Mouse (Mus musculus): ENCODE results near the gene Dap. TPM values are rescaled to one million over a fixed set of nuclear protein-coding genes. Genes with fewer than 3 reads are reported as not detected.
A peak's percentile ranks its signal among the peaks of the same experiment; 100 is the strongest.

The Dap gene
- polyA plus RNA-seq, 1 experiment from 2014 or later = 51.6 TPM

DNA sequence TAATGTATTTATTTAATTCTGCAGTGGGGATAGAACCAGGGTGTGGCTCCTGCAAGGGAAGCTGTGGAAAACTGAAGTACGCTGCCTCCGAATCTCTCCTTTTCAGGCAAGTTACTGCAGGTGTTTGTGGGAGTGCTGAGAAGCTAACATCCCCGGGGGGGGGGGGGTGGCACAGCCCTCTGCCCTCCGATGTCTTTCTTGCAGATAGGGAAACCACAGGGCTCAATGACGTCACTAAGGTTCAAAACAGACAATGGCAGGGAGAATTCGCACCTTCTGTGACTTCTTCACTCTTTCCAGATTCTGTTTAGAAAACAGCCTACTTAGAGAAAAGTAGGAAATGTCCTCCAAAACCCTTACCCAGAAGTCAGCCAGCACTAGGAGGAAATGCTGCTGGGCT lies 1.9 kb upstream of the Dap start:
- Histone ChIP-seq H3K4me1 (replicated peaks) (peaks cover 16% of the 10 kb centered on the region), H3K4me3 (no peak overlapping the region), H3K27ac (ENCODE audit: poor library complexity, severe bottlenecking) (no peak overlapping the region), H3K9ac (no peak overlapping the region), H3K27me3 (replicated peaks) (no peaks in the 10 kb centered on the region), H3K9me3 (replicated peaks) (no peaks in the 10 kb centered on the region), H3K36me3 (no peaks in the 10 kb centered on the region), H3K4me2 (no peak overlapping the region)
- WGBS = 63% methylated on average over 6 of the region's 6 CpGs
- ATAC-seq (ENCODE audit: insufficient number of reproducible peaks, low FRiP score) = no peak

DNA sequence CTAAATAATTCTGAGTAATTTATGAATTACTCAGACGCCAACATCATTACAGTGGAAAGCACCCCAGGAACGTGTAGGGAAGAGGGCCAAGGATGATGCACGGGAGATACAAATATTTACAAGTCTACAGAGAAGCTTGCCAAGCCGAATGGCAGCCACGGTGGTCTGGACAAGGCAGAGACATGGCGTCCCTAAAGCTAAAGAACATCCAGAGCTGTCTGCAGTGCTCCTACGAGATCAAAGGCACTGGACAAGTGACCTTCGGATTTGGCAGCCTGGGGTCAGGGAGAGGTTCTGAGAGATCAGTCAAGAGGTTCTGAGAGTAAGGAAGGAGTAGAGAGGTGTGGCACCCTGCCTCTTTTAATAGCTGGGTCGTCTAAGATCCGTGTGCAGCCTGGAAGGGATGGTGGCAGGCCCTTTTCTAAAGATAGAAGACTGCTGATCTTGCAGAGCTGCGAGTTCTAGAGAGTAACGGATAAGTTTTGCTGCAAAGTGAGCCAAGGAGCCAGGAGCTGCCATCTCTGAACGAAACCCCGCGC lies 449 bp upstream of the Dap start:
- H3K27me3 ChIP-seq (replicated peaks) = no peaks in the 10 kb centered on the region
- peak overlapping the region; percentile 91 for H3K4me3 ChIP-seq
- no peak overlapping the region for H3K27ac ChIP-seq (ENCODE audit: poor library complexity, severe bottlenecking)
- no peaks in the 10 kb centered on the region for H3K36me3 ChIP-seq
- H3K9me3 ChIP-seq (replicated peaks) = no peaks in the 10 kb centered on the region
- H3K4me2 ChIP-seq = peak overlapping the region; percentile 78
- H3K4me1 ChIP-seq (replicated peaks) = peaks cover 20% of the 10 kb centered on the region
- WGBS = 45% methylated on average over 15 of the region's 15 CpGs
- ATAC-seq (ENCODE audit: insufficient number of reproducible peaks, low FRiP score) = 0 out of 2 replicates have a peak, but pooled peaks have one; percentile 3
- H3K9ac ChIP-seq = peak overlapping the region; percentile 59

DNA sequence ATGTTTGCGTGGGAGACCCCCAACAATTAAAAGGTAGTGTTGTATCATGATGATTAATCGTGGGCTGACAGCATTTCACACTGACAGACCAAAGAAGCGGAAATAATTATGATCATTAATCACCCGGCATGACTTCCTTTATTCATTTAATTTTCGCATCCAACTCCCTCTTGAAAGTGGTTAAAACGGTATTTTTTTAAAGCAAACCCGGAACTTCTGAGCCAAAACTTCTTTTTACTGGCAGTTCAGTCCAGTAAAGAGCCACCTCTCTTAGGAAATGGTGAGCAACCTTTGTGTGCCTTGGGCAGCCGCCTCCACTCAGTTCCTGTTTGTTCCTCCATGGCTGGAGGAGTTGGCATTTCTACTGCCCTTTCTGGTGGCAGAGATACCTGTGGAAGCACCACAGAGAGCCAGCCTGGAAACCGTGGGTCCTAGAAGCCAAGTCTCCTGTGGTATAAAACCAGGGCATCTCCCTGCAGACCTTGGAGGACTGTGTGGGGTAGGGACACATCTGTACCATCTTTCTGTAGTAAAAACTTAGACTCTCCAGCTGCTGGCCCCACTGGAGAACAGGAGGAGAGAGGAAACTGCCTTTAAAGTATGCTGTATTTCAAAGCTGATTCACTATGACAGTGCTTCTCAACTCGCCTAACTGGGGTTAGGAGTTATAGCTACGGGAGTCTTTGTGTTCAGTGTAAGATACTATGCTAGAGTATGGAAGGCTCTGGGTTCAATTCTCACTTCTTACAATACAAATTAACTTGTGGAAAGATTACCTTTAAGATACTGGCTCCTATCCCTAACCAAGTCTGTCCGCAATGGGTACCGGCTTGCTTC lies 910 bp downstream of the Dap start:
- no peak for ATAC-seq (ENCODE audit: insufficient number of reproducible peaks, low FRiP score)
- peak overlapping the region; percentile 78 for H3K4me2 ChIP-seq
- H3K9ac ChIP-seq = peak overlapping the region; percentile 95
- peak overlapping the region; percentile 91 for H3K4me3 ChIP-seq
- no peaks in the 10 kb centered on the region for H3K9me3 ChIP-seq (replicated peaks)
- H3K27ac ChIP-seq (ENCODE audit: poor library complexity, severe bottlenecking) = peak overlapping the region; percentile 70
- H3K4me1 ChIP-seq (replicated peaks) = peaks cover 25% of the 10 kb centered on the region
- H3K36me3 ChIP-seq = no peaks in the 10 kb centered on the region
- H3K27me3 ChIP-seq (replicated peaks) = no peaks in the 10 kb centered on the region
- 41% methylated on average over 13 of the region's 13 CpGs for WGBS

DNA sequence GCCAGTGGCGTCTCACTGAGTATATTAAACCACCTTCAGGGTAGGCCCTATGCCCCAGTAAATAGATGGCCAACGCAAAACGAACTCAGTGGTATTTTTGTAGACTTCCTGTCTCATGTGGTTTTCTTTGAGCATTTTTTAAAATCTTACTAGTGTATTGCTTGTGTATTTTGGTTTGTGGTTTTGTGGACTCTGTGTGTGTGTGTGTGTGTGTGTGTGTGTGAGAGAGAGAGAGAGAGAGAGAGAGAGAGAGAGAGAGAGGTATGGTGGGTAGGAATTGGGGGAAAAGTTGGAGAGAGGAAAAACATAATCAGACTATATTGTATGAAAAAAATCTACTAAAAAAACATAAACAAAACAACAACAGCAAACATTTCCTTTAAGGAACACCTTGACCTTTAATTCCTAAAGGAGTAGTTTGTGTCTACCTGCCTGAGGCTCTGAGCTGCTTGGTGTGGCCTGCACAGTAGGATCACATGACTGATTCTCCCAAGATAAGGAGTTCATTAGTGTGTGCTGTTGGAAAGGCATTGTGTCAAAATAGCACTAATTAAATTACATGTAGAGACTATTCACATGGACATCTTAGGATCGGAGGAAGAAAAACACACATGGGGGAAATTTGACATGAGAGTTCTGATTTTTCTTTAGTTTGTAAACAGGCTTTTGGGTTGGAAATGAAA lies 1.7 kb downstream of the Dap start:
- no peak overlapping the region for H3K27ac ChIP-seq (ENCODE audit: poor library complexity, severe bottlenecking)
- H3K27me3 ChIP-seq (replicated peaks) = no peaks in the 10 kb centered on the region
- no peaks in the 10 kb centered on the region for H3K9me3 ChIP-seq (replicated peaks)
- H3K4me1 ChIP-seq (replicated peaks) = peaks cover 25% of the 10 kb centered on the region
- no peak for ATAC-seq (ENCODE audit: insufficient number of reproducible peaks, low FRiP score)
- H3K4me2 ChIP-seq = peak overlapping the region; percentile 78
- no peaks in the 10 kb centered on the region for H3K36me3 ChIP-seq
- H3K4me3 ChIP-seq = peak overlapping the region; percentile 91
- 82% methylated on average over 4 of the region's 4 CpGs for WGBS
- H3K9ac ChIP-seq = no peak overlapping the region

DNA sequence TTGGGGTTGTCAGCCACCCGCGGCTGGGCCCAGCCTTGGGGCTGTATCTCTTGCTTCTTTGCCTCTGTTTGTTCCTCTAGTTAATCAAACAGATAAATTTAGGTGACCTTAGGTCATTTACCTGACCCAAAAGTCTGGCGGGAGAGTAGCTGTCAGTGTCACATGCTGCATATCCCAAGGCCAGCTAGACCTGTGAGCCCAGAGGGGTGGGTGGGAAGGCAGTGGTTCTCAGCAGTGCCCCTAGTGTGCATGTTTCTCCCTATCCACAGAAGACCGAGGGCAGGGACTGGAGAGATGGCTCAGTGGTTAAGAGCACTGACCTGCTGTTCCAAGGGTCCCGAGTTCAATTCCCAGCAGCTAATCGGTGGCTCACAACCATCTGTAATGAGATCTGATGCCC lies 2.4 kb downstream of the Dap start:
- no peak for ATAC-seq (ENCODE audit: insufficient number of reproducible peaks, low FRiP score)
- Histone ChIP-seq H3K4me3 (no peak overlapping the region), H3K27me3 (replicated peaks) (no peaks in the 10 kb centered on the region), H3K27ac (ENCODE audit: poor library complexity, severe bottlenecking) (no peak overlapping the region), H3K4me1 (replicated peaks) (peaks cover 25% of the 10 kb centered on the region), H3K36me3 (no peaks in the 10 kb centered on the region), H3K9me3 (replicated peaks) (no peaks in the 10 kb centered on the region), H3K4me2 (no peak overlapping the region), H3K9ac (no peak overlapping the region)
- 68% methylated on average over 6 of the region's 6 CpGs for WGBS

DNA sequence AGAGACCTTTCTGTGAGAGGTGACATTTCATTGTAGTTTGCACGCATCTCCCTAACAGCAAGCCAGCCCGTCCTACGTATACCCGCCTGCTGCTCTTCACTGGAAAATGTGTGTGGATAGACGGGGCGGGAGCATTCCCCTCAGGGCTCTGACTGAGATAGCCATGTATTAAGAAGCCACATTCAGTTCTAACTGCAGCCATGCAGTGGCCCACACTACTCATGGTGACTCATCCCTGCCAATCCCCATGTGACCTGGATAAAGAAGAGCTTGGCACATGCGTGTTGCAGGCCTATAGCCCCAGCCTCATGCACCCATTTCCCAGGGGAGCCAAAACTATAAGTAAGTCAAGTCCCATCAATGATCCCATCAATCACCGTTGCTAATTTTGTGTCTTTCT lies 3.7 kb downstream of the Dap start:
- no peaks in the 10 kb centered on the region for H3K9me3 ChIP-seq (replicated peaks)
- H3K4me3 ChIP-seq = no peak overlapping the region
- H3K9ac ChIP-seq = no peak overlapping the region
- H3K4me2 ChIP-seq = no peak overlapping the region
- peaks cover 25% of the 10 kb centered on the region for H3K4me1 ChIP-seq (replicated peaks)
- H3K27ac ChIP-seq (ENCODE audit: poor library complexity, severe bottlenecking) = no peak overlapping the region
- H3K27me3 ChIP-seq (replicated peaks) = no peaks in the 10 kb centered on the region
- WGBS = 87% methylated on average over 8 of the region's 8 CpGs
- ATAC-seq (ENCODE audit: insufficient number of reproducible peaks, low FRiP score) = no peak
- H3K36me3 ChIP-seq = no peaks in the 10 kb centered on the region

DNA sequence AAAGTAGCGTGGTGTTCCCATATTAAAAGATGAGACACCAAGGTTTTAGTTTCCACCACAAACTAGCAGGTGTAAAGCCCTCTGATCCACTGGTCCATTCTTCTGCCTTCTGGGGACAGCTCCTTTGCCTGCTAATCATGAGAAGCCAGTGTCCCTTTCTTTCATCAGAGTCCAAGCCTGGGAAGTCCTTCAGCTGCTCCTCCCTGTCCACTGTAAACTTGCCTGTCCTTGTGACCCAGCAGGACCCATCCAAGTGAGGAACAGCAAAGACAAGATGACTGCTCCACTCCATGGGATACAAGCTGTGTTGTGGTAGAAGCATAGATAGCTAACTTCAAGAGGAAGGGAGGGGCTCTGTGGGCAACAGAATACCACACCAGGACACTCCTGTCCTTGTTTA lies 8.9 kb downstream of the Dap start:
- ATAC-seq (ENCODE audit: insufficient number of reproducible peaks, low FRiP score) = no peak
- peaks cover 34% of the 10 kb centered on the region for H3K4me1 ChIP-seq (replicated peaks)
- H3K9me3 ChIP-seq (replicated peaks) = no peaks in the 10 kb centered on the region
- H3K9ac ChIP-seq = no peak overlapping the region
- peaks cover 18% of the 10 kb centered on the region for H3K36me3 ChIP-seq
- H3K4me3 ChIP-seq = no peak overlapping the region
- no peaks in the 10 kb centered on the region for H3K27me3 ChIP-seq (replicated peaks)
- no peak overlapping the region for H3K27ac ChIP-seq (ENCODE audit: poor library complexity, severe bottlenecking)
- H3K4me2 ChIP-seq = no peak overlapping the region
- WGBS = 85% methylated on average over 1 of the region's 1 CpGs

DNA sequence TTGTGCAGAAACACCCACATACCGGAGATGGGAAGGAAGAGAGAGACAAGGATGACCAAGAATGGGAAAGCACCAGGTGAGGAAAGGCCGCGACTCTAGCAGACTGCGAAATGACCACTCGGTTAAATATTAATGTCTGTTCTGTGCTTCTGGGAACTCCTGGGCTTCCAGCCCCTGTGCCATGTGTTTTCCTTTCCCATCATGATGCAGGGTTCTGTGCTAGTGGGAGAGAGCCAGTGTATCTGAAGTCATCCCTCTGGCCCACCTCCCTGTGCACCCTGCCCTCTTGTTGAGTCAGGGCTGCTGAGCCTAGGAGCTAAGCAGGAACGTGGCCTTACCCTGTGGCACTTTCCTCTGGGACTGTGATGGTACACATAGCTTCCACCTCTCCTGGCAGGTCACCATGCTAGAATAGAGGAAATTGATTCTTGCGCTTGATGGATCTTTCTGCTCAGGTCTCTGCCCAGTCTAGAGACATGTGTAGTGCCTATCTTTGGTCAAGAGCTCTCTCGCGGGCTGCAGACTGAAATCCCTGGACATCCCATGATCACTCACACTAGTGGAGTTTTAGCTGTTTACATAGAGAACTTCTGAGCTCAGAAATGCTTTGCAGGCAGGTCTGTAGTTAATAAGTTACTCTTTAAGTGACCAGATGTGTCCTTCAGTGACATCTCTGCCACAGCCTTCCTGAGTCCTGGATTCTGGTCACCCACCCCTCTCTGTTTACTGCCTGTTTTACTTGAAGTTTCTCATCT lies 11.9 kb downstream of the Dap start:
- ATAC-seq (ENCODE audit: insufficient number of reproducible peaks, low FRiP score) = no peak
- H3K36me3 ChIP-seq = peaks cover 32% of the 10 kb centered on the region
- H3K4me1 ChIP-seq (replicated peaks) = peaks cover 36% of the 10 kb centered on the region
- no peak overlapping the region for H3K4me2 ChIP-seq
- no peaks in the 10 kb centered on the region for H3K9me3 ChIP-seq (replicated peaks)
- 85% methylated on average over 9 of the region's 9 CpGs for WGBS
- no peak overlapping the region for H3K27ac ChIP-seq (ENCODE audit: poor library complexity, severe bottlenecking)
- no peaks in the 10 kb centered on the region for H3K27me3 ChIP-seq (replicated peaks)
- H3K4me3 ChIP-seq = no peak overlapping the region
- no peak overlapping the region for H3K9ac ChIP-seq

DNA sequence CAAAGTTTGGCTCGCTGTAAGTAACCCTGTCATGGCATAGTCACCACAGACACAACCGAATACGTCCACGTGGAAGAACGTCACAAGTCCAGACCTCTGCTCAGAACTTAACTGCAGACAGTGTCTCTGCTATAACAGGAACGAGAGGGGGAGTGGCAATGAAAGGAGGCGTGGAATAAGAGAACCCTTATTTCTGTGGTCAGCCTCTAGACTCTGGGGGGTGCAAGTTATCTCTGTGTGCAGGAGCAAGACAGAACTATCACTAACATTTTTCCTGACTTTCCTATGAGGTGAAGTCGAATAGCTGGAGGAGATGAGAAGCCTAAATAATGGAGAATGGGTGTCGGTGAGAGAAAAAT lies 12.4 kb downstream of the Dap start:
- ATAC-seq (ENCODE audit: insufficient number of reproducible peaks, low FRiP score) = no peak
- Histone ChIP-seq H3K4me2 (no peak overlapping the region), H3K9me3 (replicated peaks) (no peaks in the 10 kb centered on the region), H3K36me3 (peaks cover 37% of the 10 kb centered on the region), H3K4me3 (no peak overlapping the region), H3K27me3 (replicated peaks) (no peaks in the 10 kb centered on the region), H3K27ac (ENCODE audit: poor library complexity, severe bottlenecking) (no peak overlapping the region), H3K4me1 (replicated peaks) (peaks cover 36% of the 10 kb centered on the region), H3K9ac (no peak overlapping the region)
- 83% methylated on average over 9 of the region's 9 CpGs for WGBS

DNA sequence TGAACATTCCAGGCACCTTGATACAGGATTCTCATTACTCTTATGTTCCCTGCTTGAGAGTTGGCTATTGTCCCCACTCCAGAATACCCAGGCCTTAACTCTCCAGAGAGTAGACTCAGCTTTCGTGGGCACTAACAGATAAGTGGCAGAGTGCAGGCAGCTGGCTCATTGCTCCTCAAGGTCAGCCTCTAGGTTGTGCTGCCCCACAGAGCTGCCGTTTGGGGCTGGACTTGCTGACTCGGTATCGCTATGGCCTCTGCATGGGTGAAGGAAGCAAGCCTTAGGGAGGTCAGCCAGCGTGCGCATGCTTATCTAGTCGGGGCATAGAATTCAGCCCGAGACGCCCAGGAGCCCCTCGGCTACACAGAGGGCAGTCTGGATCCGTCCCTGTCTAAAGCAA lies 13.3 kb downstream of the Dap start:
- Histone ChIP-seq H3K27ac (ENCODE audit: poor library complexity, severe bottlenecking) (no peak overlapping the region; the same call in 1 of the 2 replicates), H3K27me3 (replicated peaks) (no peaks in the 10 kb centered on the region), H3K4me1 (replicated peaks) (peaks cover 36% of the 10 kb centered on the region), H3K9ac (peak overlapping the region; percentile 39; the same call in 1 of the 2 replicates), H3K9me3 (replicated peaks) (peaks cover 4% of the 10 kb centered on the region), H3K4me2 (peak overlapping the region; percentile 28; the same call in 1 of the 2 replicates), H3K4me3 (no peak overlapping the region), H3K36me3 (peaks cover 45% of the 10 kb centered on the region)
- peak; percentile 51; the same call in 1 of the 2 replicates for ATAC-seq (ENCODE audit: insufficient number of reproducible peaks, low FRiP score)
- 25% methylated on average over 11 of the region's 11 CpGs for WGBS

DNA sequence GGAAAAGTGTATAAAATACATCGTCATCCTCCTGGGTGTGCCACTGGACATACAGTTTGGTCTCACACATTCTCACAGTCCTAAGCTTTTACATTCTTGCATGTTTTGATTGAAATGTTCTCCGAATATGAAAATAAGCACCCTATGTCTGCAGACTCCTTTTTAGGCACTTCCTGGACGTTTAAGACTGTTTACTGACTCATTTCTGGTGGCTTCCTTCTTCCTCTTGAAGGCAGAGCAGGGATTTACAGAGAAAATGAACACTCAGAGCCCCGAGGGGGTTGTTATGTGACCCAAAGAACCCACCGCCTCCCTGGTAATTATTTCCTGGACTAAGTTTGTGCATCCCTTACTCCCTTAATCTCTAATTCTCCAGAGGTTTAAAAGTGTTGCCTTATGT lies 13.8 kb downstream of the Dap start:
- 67% methylated on average over 5 of the region's 5 CpGs for WGBS
- H3K27ac ChIP-seq (ENCODE audit: poor library complexity, severe bottlenecking) = peak overlapping the region; percentile 35
- H3K36me3 ChIP-seq = peaks cover 48% of the 10 kb centered on the region

More for the DNA sequence above, 13.8 kb downstream of the Dap start:
- Histone ChIP-seq H3K4me3 (no peak overlapping the region), H3K9me3 (replicated peaks) (peaks cover 4% of the 10 kb centered on the region), H3K4me2 (0 out of 2 replicates have a peak overlapping the region, but pooled peaks have one; percentile 28), H3K9ac (0 out of 2 replicates have a peak overlapping the region, but pooled peaks have one; percentile 39), H3K27me3 (replicated peaks) (no peaks in the 10 kb centered on the region), H3K4me1 (replicated peaks) (peaks cover 36% of the 10 kb centered on the region)
- ATAC-seq (ENCODE audit: insufficient number of reproducible peaks, low FRiP score) = no peak

All from heart, embryonic 12.5 days (tissue).